Mouse (Mus musculus): ENCODE data around the gene Ripor3.

- no peak for TF ChIP-seq HCFC1 (IDR thresholded peaks at IDR 0.05; ENCODE audit: borderline replicate concordance, insufficient read depth, low read length)
- TF ChIP-seq ZNF384 (IDR thresholded peaks at IDR 0.05; ENCODE audit: low read depth, low read length), result no peak
- TF ChIP-seq ZC3H11A (IDR thresholded peaks at IDR 0.05; ENCODE audit: borderline replicate concordance, low read depth, low read length), result no peak
- TF ChIP-seq CHD2 (IDR thresholded peaks at IDR 0.05; ENCODE audit: low read depth, low read length), result no peak
- TF ChIP-seq MAFK (IDR thresholded peaks at IDR 0.05; ENCODE audit: insufficient read depth, low read depth, low read length), result no peak
These were observed 22.8 kb downstream of the Ripor3 start for GRCm38 (mm10) chr2:167987640-167988039.

All from ES-E14 (cell line).